24 mouse cellular contexts compared by ENCODE assay signal in the genomic region with DNA sequence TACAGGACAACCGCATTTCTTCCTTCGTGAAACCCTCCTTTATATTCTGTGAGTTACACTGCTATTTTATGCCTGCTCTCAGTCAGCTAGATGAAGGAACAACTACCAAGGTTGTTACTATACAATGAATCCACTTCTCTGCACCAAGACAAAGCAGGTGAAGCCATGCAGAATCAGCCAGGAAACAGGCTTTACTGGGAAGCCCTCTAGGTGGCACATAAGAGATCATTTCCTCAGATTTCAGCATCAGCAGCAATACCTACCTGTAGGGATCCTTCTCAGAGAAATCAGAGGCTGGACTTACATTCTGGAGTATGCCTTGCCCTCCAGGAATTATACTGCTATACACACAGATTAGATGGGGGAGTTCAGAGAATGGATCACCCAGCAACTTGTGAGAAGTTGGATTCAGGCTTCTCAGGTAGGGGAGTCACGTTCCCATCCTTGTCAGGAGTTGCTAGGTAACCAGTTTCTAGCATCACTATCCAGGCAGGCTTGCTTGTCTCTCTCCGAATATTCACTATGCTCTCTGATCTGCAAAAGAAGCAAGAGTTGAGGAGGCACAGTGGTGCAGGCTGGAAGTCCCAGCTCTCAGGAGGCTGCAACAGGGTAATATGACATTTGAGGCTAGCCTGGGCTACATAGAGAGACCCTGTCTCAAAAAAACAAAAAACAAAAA.
A peak's percentile ranks its signal among the peaks of the same experiment; 100 is the strongest.
DNase-seq lines count a peak whose midpoint lies in the region; ATAC-seq and TF ChIP-seq lines count a peak whose summit lies in the region.
"Had no signal": no experiment of that assay in that cellular context is flagged by ENCODE, and none has a peak within 500 bp of the region (broad histone marks: within the 10 kb centered on the region; RNA-seq: fewer than 3 reads in every experiment).

No protein-coding gene starts in this region.

- peak; percentile 9; the same call in 1 of the 2 replicates for ATAC-seq in frontal cortex, adult (ENCODE audit: low TSS enrichment)
- ATAC-seq in midbrain, embryonic 16.5 days = peak; percentile 66; the same call in 1 of the 2 replicates
- no peak for ATAC-seq in midbrain, embryonic 13.5 days
- ATAC-seq: CD4-positive, CD25-positive, alpha-beta regulatory T cell, adult 4 months; forebrain, embryonic 15.5 days; intestine, postnatal 0 days had no signal

- peak; percentile 36 for TF ChIP-seq CTCF in layer of hippocampus, adult 2 months (conservative IDR thresholded peaks at IDR 0.05)

- H3K4me3 ChIP-seq in layer of hippocampus, adult 2 months = no peak overlapping the region
- H3K4me3 ChIP-seq in midbrain, embryonic 16.5 days (ENCODE audit: low read depth, low read length) = no peak overlapping the region
- H3K4me3 ChIP-seq in midbrain, embryonic 13.5 days (replicated peaks) = no peak overlapping the region
- H3K4me3 ChIP-seq: forebrain, embryonic 15.5 days; heart, embryonic 12.5 days; heart, embryonic 15.5 days; hindbrain, embryonic 10.5 days; hindbrain, embryonic 13.5 days had no signal

- no peaks in the 10 kb centered on the region for H3K4me1 ChIP-seq in midbrain, embryonic 16.5 days (ENCODE audit: control insufficient read depth, insufficient read depth, low read length)
- H3K4me1 ChIP-seq in midbrain, embryonic 13.5 days (replicated peaks) = no peaks in the 10 kb centered on the region
- H3K4me1 ChIP-seq: forebrain, embryonic 15.5 days; heart, embryonic 12.5 days; heart, embryonic 15.5 days; hindbrain, embryonic 10.5 days; hindbrain, embryonic 13.5 days had no signal

- H3K9me3 ChIP-seq in midbrain, embryonic 16.5 days (replicated peaks; ENCODE audit: control insufficient read depth, low read length, poor library complexity, severe bottlenecking) = no peaks in the 10 kb centered on the region
- H3K9me3 ChIP-seq in midbrain, embryonic 13.5 days = no peaks in the 10 kb centered on the region
- H3K9me3 ChIP-seq: forebrain, embryonic 15.5 days; heart, embryonic 12.5 days; heart, embryonic 15.5 days; hindbrain, embryonic 10.5 days; hindbrain, embryonic 13.5 days had no signal

- WGBS in midbrain, embryonic 16.5 days = 64% methylated on average over 4 of the region's 4 CpGs
- WGBS in midbrain, embryonic 13.5 days = 77% methylated on average over 4 of the region's 4 CpGs

- H3K36me3 ChIP-seq in midbrain, embryonic 16.5 days (ENCODE audit: control insufficient read depth, insufficient read depth, low read length) = peaks cover 9% of the 10 kb centered on the region; the same call in 1 of the 2 replicates
- peaks cover 11% of the 10 kb centered on the region for H3K36me3 ChIP-seq in midbrain, embryonic 13.5 days
- H3K36me3 ChIP-seq: forebrain, embryonic 15.5 days; heart, embryonic 12.5 days; heart, embryonic 15.5 days; hindbrain, embryonic 10.5 days had no signal

- no peak overlapping the region for H3K9ac ChIP-seq in midbrain, embryonic 16.5 days (ENCODE audit: low read depth, low read length)
- H3K9ac ChIP-seq in midbrain, embryonic 13.5 days (replicated peaks) = no peak overlapping the region
- H3K9ac ChIP-seq: forebrain, embryonic 15.5 days; heart, embryonic 12.5 days; heart, embryonic 15.5 days; hindbrain, embryonic 13.5 days had no signal

- H3K27ac ChIP-seq in layer of hippocampus, adult 2 months = no peak overlapping the region
- 0 out of 2 replicates have a peak overlapping the region, but pooled peaks have one; percentile 20 for H3K27ac ChIP-seq in midbrain, embryonic 16.5 days (ENCODE audit: low read length)
- no peak overlapping the region for H3K27ac ChIP-seq in midbrain, embryonic 13.5 days
- H3K27ac ChIP-seq: forebrain, embryonic 15.5 days; heart, embryonic 15.5 days; hindbrain, embryonic 10.5 days; hindbrain, embryonic 13.5 days had no signal

- no peak for DNase-seq in frontal cortex, postnatal 25 days (ENCODE audit: low spot score in 2 of 2)
- no peak for DNase-seq in layer of hippocampus, adult 2 months (ENCODE audit: low spot score in 2 of 2)
- DNase-seq in layer of hippocampus, postnatal 25 days (ENCODE audit: extremely low spot score in 1 of 2, low spot score in 1 of 2) = no peak
- DNase-seq in thymus, postnatal 14 days = no peak
- DNase-seq: adrenal gland, adult 2 months; adrenal gland, postnatal 14 days; cerebellum, adult 11-12 months; cerebellum, adult 8-10 months; cerebellum, postnatal 10 days; cerebellum, postnatal 36 days; gastrocnemius, postnatal 10 days; gastrocnemius, postnatal 36 days; heart, postnatal 10 days; heart, postnatal 36 days had no signal

- no peaks in the 10 kb centered on the region for H3K27me3 ChIP-seq in midbrain, embryonic 16.5 days (ENCODE audit: control insufficient read depth, insufficient read depth, low read depth, low read length)
- H3K27me3 ChIP-seq in midbrain, embryonic 13.5 days = no peaks in the 10 kb centered on the region
- H3K27me3 ChIP-seq: forebrain, embryonic 15.5 days; heart, embryonic 15.5 days; hindbrain, embryonic 13.5 days had no signal

- no peak overlapping the region for H3K4me2 ChIP-seq in midbrain, embryonic 16.5 days (ENCODE audit: low read length)
- H3K4me2 ChIP-seq in midbrain, embryonic 13.5 days (replicated peaks) = no peak overlapping the region
- H3K4me2 ChIP-seq: forebrain, embryonic 15.5 days; heart, embryonic 12.5 days; heart, embryonic 15.5 days; hindbrain, embryonic 13.5 days had no signal
